ENCODE assay signal across 25 mouse cellular contexts in the genomic region with DNA sequence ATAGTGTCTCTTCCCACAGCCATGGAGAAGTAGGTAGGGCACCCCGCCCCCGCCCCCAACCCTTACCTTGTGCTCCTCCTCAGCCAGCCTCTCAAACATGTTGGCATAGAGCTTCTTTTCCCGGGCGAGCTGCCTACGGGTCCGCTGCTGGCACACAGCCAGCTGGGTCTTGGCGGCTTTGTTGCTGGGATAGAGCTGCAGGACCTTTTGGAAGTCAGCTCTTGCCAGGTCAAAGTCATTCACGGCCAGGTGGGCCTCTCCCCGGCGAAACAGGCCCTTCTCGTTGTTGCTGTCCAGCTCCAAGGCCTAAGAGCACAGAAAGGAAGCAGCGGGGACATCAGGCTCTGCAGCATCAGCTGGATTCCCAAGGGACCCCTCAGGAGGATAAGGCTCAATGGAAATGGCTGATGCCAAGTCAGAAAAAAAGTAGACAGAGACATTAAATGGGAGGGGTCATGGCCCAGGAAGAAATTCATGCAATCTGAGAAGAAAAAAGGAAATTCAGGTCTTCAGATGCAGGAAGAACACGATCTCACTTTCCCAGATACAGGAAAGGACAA. TPM values are rescaled to one million over a fixed set of nuclear protein-coding genes. Genes with fewer than 3 reads are reported as not detected.
A peak's percentile ranks its signal among the peaks of the same experiment; 100 is the strongest.
DNase-seq lines count a peak whose midpoint lies in the region; ATAC-seq lines count a peak whose summit lies in the region.
"Had no signal": no experiment of that assay in that cellular context is flagged by ENCODE, and none has a peak within 500 bp of the region (broad histone marks: within the 10 kb centered on the region; RNA-seq: fewer than 3 reads in every experiment).

No protein-coding gene starts in this region.

- no peaks in the 10 kb centered on the region for H3K27me3 ChIP-seq in heart, embryonic 12.5 days (replicated peaks)
- H3K27me3 ChIP-seq in midbrain, embryonic 14.5 days (ENCODE audit: control insufficient read depth, insufficient read depth, low read length) = no peaks in the 10 kb centered on the region
- H3K27me3 ChIP-seq in midbrain, embryonic 13.5 days = no peaks in the 10 kb centered on the region
- H3K27me3 ChIP-seq: embryonic facial prominence, embryonic 15.5 days; hindbrain, embryonic 13.5 days; limb, embryonic 15.5 days; neural tube, embryonic 13.5 days had no signal

- H3K9ac ChIP-seq in heart, embryonic 12.5 days = no peak overlapping the region
- no peak overlapping the region for H3K9ac ChIP-seq in midbrain, embryonic 14.5 days (replicated peaks; ENCODE audit: low read length)
- H3K9ac ChIP-seq in midbrain, embryonic 13.5 days (replicated peaks) = no peak overlapping the region
- H3K9ac ChIP-seq: embryonic facial prominence, embryonic 15.5 days; hindbrain, embryonic 13.5 days; limb, embryonic 15.5 days had no signal

- ATAC-seq in heart, embryonic 12.5 days (ENCODE audit: insufficient number of reproducible peaks, low FRiP score) = no peak
- ATAC-seq in midbrain, embryonic 14.5 days (ENCODE audit: low FRiP score, low TSS enrichment) = no peak
- no peak for ATAC-seq in midbrain, embryonic 13.5 days
- no peak for ATAC-seq in megakaryocyte progenitor cell, adult 5-6 weeks (replicated peaks; ENCODE audit: poor library complexity)
- ATAC-seq: intestine, embryonic 16.5 days had no signal

- 88% methylated on average over 13 of the region's 13 CpGs for WGBS in heart, embryonic 12.5 days
- WGBS in midbrain, embryonic 14.5 days = 83% methylated on average over 13 of the region's 13 CpGs
- WGBS in midbrain, embryonic 13.5 days = 81% methylated on average over 13 of the region's 13 CpGs

- peaks cover 41% of the 10 kb centered on the region for H3K4me1 ChIP-seq in heart, embryonic 12.5 days (replicated peaks)
- H3K4me1 ChIP-seq in midbrain, embryonic 14.5 days (ENCODE audit: control insufficient read depth, insufficient read depth, low read length) = peaks cover 11% of the 10 kb centered on the region
- H3K4me1 ChIP-seq in midbrain, embryonic 13.5 days (replicated peaks) = peaks cover 18% of the 10 kb centered on the region

- no peaks in the 10 kb centered on the region for H3K9me3 ChIP-seq in heart, embryonic 12.5 days (replicated peaks)
- H3K9me3 ChIP-seq in midbrain, embryonic 14.5 days (ENCODE audit: control insufficient read depth, low read length) = no peaks in the 10 kb centered on the region
- H3K9me3 ChIP-seq in midbrain, embryonic 13.5 days = no peaks in the 10 kb centered on the region
- H3K9me3 ChIP-seq: embryonic facial prominence, embryonic 15.5 days; forebrain, embryonic 10.5 days; hindbrain, embryonic 13.5 days; limb, embryonic 15.5 days; midbrain, embryonic 10.5 days; neural tube, embryonic 13.5 days had no signal

- no peak overlapping the region for H3K27ac ChIP-seq in heart, embryonic 12.5 days (ENCODE audit: poor library complexity, severe bottlenecking)
- no peak overlapping the region for H3K27ac ChIP-seq in midbrain, embryonic 14.5 days (replicated peaks; ENCODE audit: low read depth, low read length)
- H3K27ac ChIP-seq in midbrain, embryonic 13.5 days = no peak overlapping the region
- H3K27ac ChIP-seq: embryonic facial prominence, embryonic 15.5 days; forebrain, embryonic 10.5 days; hindbrain, embryonic 13.5 days; limb, embryonic 15.5 days; midbrain, embryonic 10.5 days; neural tube, embryonic 13.5 days had no signal

- DNase-seq in heart, adult 18-20 months = peak; percentile 67 to 68
- peak; percentile 30 for DNase-seq in midbrain, embryonic 14.5 days
- DNase-seq in cerebellum, postnatal 10 days = peak; percentile 84 to 89
- DNase-seq in retina, embryonic 14.5 days (ENCODE audit: low spot score) = no peak
- DNase-seq in right cerebral cortex, adult 18-20 months = no peak
- DNase-seq: adrenal gland, postnatal 25 days; embryo, embryonic 11 days; gastrocnemius, postnatal 10 days; kidney, postnatal 10 days; layer of hippocampus, adult 9-11 months; lung, postnatal 10 days; thymus, postnatal 25 days had no signal

- H3K36me3 ChIP-seq in heart, embryonic 12.5 days = peaks cover 77% of the 10 kb centered on the region
- peaks cover 78% of the 10 kb centered on the region for H3K36me3 ChIP-seq in midbrain, embryonic 14.5 days (ENCODE audit: control insufficient read depth, insufficient read depth, low read length)
- H3K36me3 ChIP-seq in midbrain, embryonic 13.5 days = peaks cover 86% of the 10 kb centered on the region

- no peak overlapping the region for H3K4me3 ChIP-seq in heart, embryonic 12.5 days
- no peak overlapping the region for H3K4me3 ChIP-seq in midbrain, embryonic 14.5 days (replicated peaks; ENCODE audit: low read depth, low read length)
- no peak overlapping the region for H3K4me3 ChIP-seq in midbrain, embryonic 13.5 days (replicated peaks)
- H3K4me3 ChIP-seq: embryonic facial prominence, embryonic 15.5 days; forebrain, embryonic 10.5 days; hindbrain, embryonic 13.5 days; limb, embryonic 15.5 days; midbrain, embryonic 10.5 days; neural tube, embryonic 13.5 days had no signal

- no peak overlapping the region for H3K4me2 ChIP-seq in heart, embryonic 12.5 days
- no peak overlapping the region for H3K4me2 ChIP-seq in midbrain, embryonic 14.5 days (ENCODE audit: low read length)
- H3K4me2 ChIP-seq in midbrain, embryonic 13.5 days (replicated peaks) = no peak overlapping the region
- H3K4me2 ChIP-seq: embryonic facial prominence, embryonic 15.5 days; hindbrain, embryonic 13.5 days; limb, embryonic 15.5 days; neural tube, embryonic 13.5 days had no signal

RNA-seq across cellular contexts. Expression of a gene that starts 6.0 kb away (rescaled TPM):
- 100 to 1,000 TPM; 352 to 419 TPM for total RNA-seq in heart, adult 18-20 months (2021)
- polyA plus RNA-seq in heart, embryonic 12.5 days (2016; fragmentation: Nextera tagmentation; extraction: Ambion mirVana) = 295 and 296 TPM in 2 replicates
- 313 and 363 TPM in 2 replicates for polyA plus RNA-seq in midbrain, embryonic 14.5 days (2014; fragmentation: Nextera tagmentation; extraction: Ambion mirVana)
- polyA plus RNA-seq in midbrain, embryonic 13.5 days (2015; fragmentation: Nextera tagmentation; extraction: Ambion mirVana) = 430 and 454 TPM in 2 replicates
- total RNA-seq in megakaryocyte progenitor cell, adult 5-6 weeks (2015) = 124 and 149 TPM in 2 replicates
- 373 and 394 TPM in 2 replicates for total RNA-seq in megakaryocyte progenitor cell, adult 5-6 weeks (2017)

RNA-seq across cellular contexts. Expression of a gene that starts 7.7 kb away (rescaled TPM):
- total RNA-seq in heart, adult 18-20 months (2021) = 10 to 100 TPM; 17.0 to 22.0 TPM
- polyA plus RNA-seq in heart, embryonic 12.5 days (2016; fragmentation: Nextera tagmentation; extraction: Ambion mirVana) = 28.4 and 29.1 TPM in 2 replicates
- 42.1 and 43.3 TPM in 2 replicates for polyA plus RNA-seq in midbrain, embryonic 14.5 days (2014; fragmentation: Nextera tagmentation; extraction: Ambion mirVana)
- 43.6 and 48.7 TPM in 2 replicates for polyA plus RNA-seq in midbrain, embryonic 13.5 days (2015; fragmentation: Nextera tagmentation; extraction: Ambion mirVana)
- 24.1 and 33.1 TPM in 2 replicates for total RNA-seq in megakaryocyte progenitor cell, adult 5-6 weeks (2015)
- 12.9 and 15.6 TPM in 2 replicates for total RNA-seq in megakaryocyte progenitor cell, adult 5-6 weeks (2017)

RNA-seq across cellular contexts. Expression of a gene that starts 33.3 kb away (rescaled TPM):
- 1 to 10 TPM; 1.3 TPM for total RNA-seq in heart, adult 18-20 months (2021)
- 1.6 and 2.5 TPM in 2 replicates for polyA plus RNA-seq in heart, embryonic 12.5 days (2016; fragmentation: Nextera tagmentation; extraction: Ambion mirVana)
- 8.8 and 10.1 TPM in 2 replicates for polyA plus RNA-seq in midbrain, embryonic 14.5 days (2014; fragmentation: Nextera tagmentation; extraction: Ambion mirVana)
- polyA plus RNA-seq in midbrain, embryonic 13.5 days (2015; fragmentation: Nextera tagmentation; extraction: Ambion mirVana) = 7.7 and 7.8 TPM in 2 replicates
- not detected in 2 replicates for total RNA-seq in megakaryocyte progenitor cell, adult 5-6 weeks (2015)
- not detected in 2 replicates for total RNA-seq in megakaryocyte progenitor cell, adult 5-6 weeks (2017)

RNA-seq across cellular contexts. Expression of a gene that starts 57.1 kb away (rescaled TPM):
- not detected for total RNA-seq in heart, adult 18-20 months (2021)
- polyA plus RNA-seq in heart, embryonic 12.5 days (2016; fragmentation: Nextera tagmentation; extraction: Ambion mirVana) = not detected in 2 replicates
- polyA plus RNA-seq in midbrain, embryonic 14.5 days (2014; fragmentation: Nextera tagmentation; extraction: Ambion mirVana) = not detected in 2 replicates
- not detected in 2 replicates for polyA plus RNA-seq in midbrain, embryonic 13.5 days (2015; fragmentation: Nextera tagmentation; extraction: Ambion mirVana)
- total RNA-seq in megakaryocyte progenitor cell, adult 5-6 weeks (2015) = not detected in 2 replicates
- total RNA-seq in megakaryocyte progenitor cell, adult 5-6 weeks (2017) = not detected in 2 replicates
- total RNA-seq: adrenal gland, postnatal 25 days; gastrocnemius, postnatal 10 days; left cerebral cortex, postnatal 14 days had no signal
- polyA plus RNA-seq: embryonic facial prominence, embryonic 15.5 days; forebrain, embryonic 10.5 days; heart, embryonic 14.5 days; hindbrain, embryonic 13.5 days; intestine, embryonic 16.5 days; limb, embryonic 15.5 days; liver, embryonic 16.5 days; midbrain, embryonic 10.5 days; neural tube, embryonic 13.5 days had no signal

RNA-seq across cellular contexts. Expression of a gene that starts 57.2 kb away (rescaled TPM):
- not detected for total RNA-seq in heart, adult 18-20 months (2021)
- polyA plus RNA-seq in heart, embryonic 12.5 days (2016; fragmentation: Nextera tagmentation; extraction: Ambion mirVana) = 0.19 and 0.21 TPM in 2 replicates
- polyA plus RNA-seq in midbrain, embryonic 14.5 days (2014; fragmentation: Nextera tagmentation; extraction: Ambion mirVana) = 0.59 and 1.0 TPM in 2 replicates
- polyA plus RNA-seq in midbrain, embryonic 13.5 days (2015; fragmentation: Nextera tagmentation; extraction: Ambion mirVana) = 0.44 and 0.63 TPM in 2 replicates
- not detected in 2 replicates for total RNA-seq in megakaryocyte progenitor cell, adult 5-6 weeks (2015)
- 0.30 TPM in 1 of 2 replicates, not detected in the other for total RNA-seq in megakaryocyte progenitor cell, adult 5-6 weeks (2017)
- total RNA-seq: adrenal gland, postnatal 25 days had no signal
- polyA plus RNA-seq: intestine, embryonic 16.5 days; liver, embryonic 16.5 days had no signal

Comparison
In these comparisons a context has a peak if more than half of its experiments do, and no peak if none do; other contexts are left out.
1. DNase-seq: peak in heart, adult 18-20 months (2 of 2), midbrain, embryonic 14.5 days (single experiment) and cerebellum, postnatal 10 days (2 of 2); none in retina, embryonic 14.5 days (single experiment) and right cerebral cortex, adult 18-20 months (single experiment).